Mouse (Mus musculus) hindbrain, postnatal 0 days (tissue): ENCODE measurements at regions not wholly inside any gene's neighbourhood (a gene's known extent, or its start where the extent isn't known, plus 50 kb on each side); places are given as distances from the start of the nearest gene placed in this dataset.
A peak's percentile ranks its signal among the peaks of the same experiment; 100 is the strongest.

Experiments
- ATAC-seq: fragments of 200-750 bp; cut with Nextera tagmentation; 2 replicates; pipeline ENCODE4 v1.8.0; 2017; ENCODE audit warnings: mild to moderate bottlenecking, moderate TSS enrichment, moderate library complexity
- DNase-seq: peaks from one replicate; pipeline ENCODE4 v3.0.0-alpha.2; 2015; ENCODE audit warnings: low spot score
- H3K27ac ChIP-seq: fragments of 300-500 bp; sonication (generic); 2 replicates; pipeline ENCODE4 v1.5.1; 2014; ENCODE audit warnings: mild to moderate bottlenecking
- H3K27me3 ChIP-seq: fragments of 300-500 bp; sonication (generic); 2 replicates; pipeline ENCODE4 v1.6.1; 2014; ENCODE audit warnings: low read length, mixed read lengths; ENCODE audit not compliant: insufficient read depth
- H3K36me3 ChIP-seq: fragments of 300-500 bp; sonication (generic); 2 replicates; pipeline ENCODE4 v1.6.1; 2014; ENCODE audit warnings: low read length, mixed read lengths; ENCODE audit not compliant: insufficient read depth
- H3K4me1 ChIP-seq: fragments of 300-500 bp; sonication (generic); 2 replicates; pipeline ENCODE4 v1.6.1; 2014; ENCODE audit warnings: antibody characterized with exemption, low read length, mixed read lengths; ENCODE audit not compliant: insufficient read depth
- H3K4me2 ChIP-seq: fragments of 300-500 bp; sonication (generic); 2 replicates; pipeline ENCODE4 v1.6.1; 2014; ENCODE audit warnings: low read depth, mild to moderate bottlenecking, low read length, moderate library complexity, mixed read lengths
- H3K4me3 ChIP-seq: fragments of 300-500 bp; sonication (generic); 2 replicates; pipeline ENCODE4 v1.5.1; 2014; ENCODE audit warnings: low read length
- H3K9ac ChIP-seq: fragments of 300-500 bp; sonication (generic); replicated peaks from 2 replicates; pipeline ENCODE4 v1.6.1; 2014; ENCODE audit warnings: mild to moderate bottlenecking, low read length, moderate library complexity, mixed read lengths
- H3K9me3 ChIP-seq: fragments of 300-500 bp; sonication (generic); 2 replicates; pipeline ENCODE4 v1.6.1; 2016; ENCODE audit warnings: low read length, mixed read lengths
- CTCF ChIP-seq: IDR thresholded peaks from 2 replicates; pipeline ENCODE4 v1.5.1; 2016; ENCODE audit warnings: antibody characterized with exemption, control low read depth, low read depth
- WGBS: fragments of 180-500 bp; shearing (Covaris S2); extraction: QIAGEN DNeasy Blood & Tissue Kit; methylation state at CpG from one replicate; pipeline ENCODE4 v1.1.7; 2014; 5-methylcytosine and 5-hydroxymethylcytosine counted together

DNA sequence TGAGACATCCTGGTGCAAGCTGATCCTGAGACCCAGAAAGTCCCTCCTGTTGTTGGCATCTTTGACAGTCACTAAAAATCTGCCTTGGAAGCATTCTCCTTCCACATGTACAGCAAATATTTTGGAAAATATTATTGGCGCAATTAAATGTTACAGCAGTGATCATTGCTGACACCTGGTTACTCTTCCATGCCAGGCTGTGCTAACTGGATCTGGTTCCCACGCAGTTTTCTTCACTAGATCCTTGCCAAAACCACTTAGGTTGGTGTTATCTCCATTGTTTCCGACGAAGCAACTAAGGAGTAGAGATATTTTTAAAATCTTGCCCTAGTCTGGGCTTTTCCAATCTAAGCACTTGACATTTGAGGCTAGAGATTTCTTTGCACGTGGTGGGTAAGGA is 321.8 kb upstream of the G2e3 start:
- no peak for ATAC-seq
- H3K4me2 ChIP-seq, result no peak overlapping the region

DNA sequence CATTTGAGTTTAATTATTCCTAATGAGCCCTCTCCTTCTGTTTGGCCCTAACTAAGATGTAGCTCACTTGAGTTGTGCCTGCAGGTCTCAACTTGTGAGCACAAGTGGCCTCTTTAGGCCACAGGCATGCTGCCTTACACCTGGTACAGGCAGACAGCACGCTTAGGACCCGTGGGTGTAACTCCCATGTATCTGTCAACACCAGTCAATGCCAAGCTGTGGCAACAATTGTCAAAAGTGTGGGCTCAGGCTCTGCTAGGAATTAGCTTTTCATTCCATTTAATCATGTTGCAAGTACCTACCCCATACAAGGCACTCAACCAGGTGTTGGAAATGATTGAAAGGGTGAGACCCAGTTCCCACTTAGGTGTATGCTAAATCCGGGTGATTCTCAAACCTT is 322.3 kb upstream of the G2e3 start:
- H3K27ac ChIP-seq, result no peak overlapping the region
- no peaks in the 10 kb centered on the region for H3K27me3 ChIP-seq
- no peak for TF ChIP-seq CTCF
- no peak overlapping the region for H3K4me2 ChIP-seq
- peaks cover 4% of the 10 kb centered on the region for H3K4me1 ChIP-seq
- H3K9ac ChIP-seq, result no peak overlapping the region
- ATAC-seq (no peak), DNase-seq (no peak)
- no peaks in the 10 kb centered on the region for H3K36me3 ChIP-seq
- H3K4me3 ChIP-seq, result no peak overlapping the region
- 83% methylated on average over 3 of the region's 3 CpGs for WGBS
- no peaks in the 10 kb centered on the region for H3K9me3 ChIP-seq

More for the DNA sequence above, 321.8 kb upstream of the G2e3 start:
- no peak for DNase-seq
- Histone ChIP-seq H3K36me3 (no peaks in the 10 kb centered on the region), H3K27me3 (no peaks in the 10 kb centered on the region), H3K4me3 (no peak overlapping the region), H3K9ac (no peak overlapping the region), H3K4me1 (peaks cover 4% of the 10 kb centered on the region), H3K9me3 (no peaks in the 10 kb centered on the region), H3K27ac (no peak overlapping the region)
- TF ChIP-seq CTCF, result no peak
- 89% methylated on average over 5 of the region's 5 CpGs for WGBS

DNA sequence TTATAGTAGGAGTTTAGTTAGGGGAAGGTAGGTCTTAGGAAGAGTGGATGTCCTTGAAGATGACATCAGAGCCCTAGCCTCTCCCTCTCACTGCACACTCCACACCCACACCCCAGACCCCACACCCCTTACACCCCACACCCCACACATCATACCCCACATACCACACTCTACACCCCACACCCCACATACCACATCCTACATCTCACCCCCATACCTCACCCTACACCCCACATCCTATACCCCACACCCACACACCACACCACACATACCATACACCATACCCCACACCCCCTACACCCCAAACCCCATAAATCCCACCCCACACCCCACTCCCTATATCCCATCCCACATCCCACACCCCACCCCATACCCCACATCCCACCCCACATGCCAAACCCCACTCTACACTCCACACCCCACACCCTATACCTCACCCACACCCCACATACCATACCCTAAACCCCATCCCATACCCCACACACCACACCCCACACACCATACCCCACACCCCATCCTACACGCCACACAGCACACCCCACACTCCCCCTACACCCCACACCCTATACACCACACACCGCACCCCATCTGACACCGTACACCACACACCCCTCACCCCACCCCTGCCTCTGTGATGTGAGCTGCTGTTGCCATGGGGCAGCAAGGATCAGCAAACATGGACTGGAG is 323.7 kb upstream of the G2e3 start:
- H3K9ac ChIP-seq, result no peak overlapping the region
- H3K36me3 ChIP-seq, result no peaks in the 10 kb centered on the region
- H3K27ac ChIP-seq, result no peak overlapping the region
- TF ChIP-seq CTCF, result no peak
- peaks cover 4% of the 10 kb centered on the region for H3K4me1 ChIP-seq
- ATAC-seq, result 0 out of 2 replicates have a peak, but pooled peaks have one; percentile 45
- WGBS, result 89% methylated on average over 3 of the region's 3 CpGs
- no peak overlapping the region for H3K4me3 ChIP-seq
- no peak overlapping the region for H3K4me2 ChIP-seq
- no peaks in the 10 kb centered on the region for H3K27me3 ChIP-seq
- DNase-seq, result no peak
- H3K9me3 ChIP-seq, result no peaks in the 10 kb centered on the region

GRCm38 (mm10) chr12:51018185-51018584 is 329.7 kb upstream of the G2e3 start:
- DNase-seq (peak; percentile 25), ATAC-seq (no peak)
- Histone ChIP-seq H3K4me3 (no peak overlapping the region), H3K9me3 (no peaks in the 10 kb centered on the region), H3K9ac (no peak overlapping the region), H3K27me3 (no peaks in the 10 kb centered on the region), H3K27ac (no peak overlapping the region), H3K4me1 (no peaks in the 10 kb centered on the region), H3K4me2 (no peak overlapping the region), H3K36me3 (no peaks in the 10 kb centered on the region)
- no peak for TF ChIP-seq CTCF
- WGBS, result 62% methylated on average over 5 of the region's 5 CpGs

GRCm38 (mm10) chr12:51016081-51016480 is 331.8 kb upstream of the G2e3 start:
- Histone ChIP-seq H3K36me3 (no peaks in the 10 kb centered on the region), H3K4me1 (no peaks in the 10 kb centered on the region), H3K9me3 (no peaks in the 10 kb centered on the region), H3K9ac (no peak overlapping the region), H3K4me2 (no peak overlapping the region), H3K4me3 (no peak overlapping the region), H3K27me3 (no peaks in the 10 kb centered on the region), H3K27ac (no peak overlapping the region)
- no peak for TF ChIP-seq CTCF
- 91% methylated on average over 6 of the region's 6 CpGs for WGBS
- ATAC-seq, result no peak
- DNase-seq, result no peak

GRCm38 (mm10) chr12:51009644-51010043 is 338.2 kb upstream of the G2e3 start:
- TF ChIP-seq CTCF, result no peak
- 75% methylated on average over 4 of the region's 4 CpGs for WGBS
- Histone ChIP-seq H3K36me3 (no peaks in the 10 kb centered on the region), H3K27ac (no peak overlapping the region), H3K4me2 (no peak overlapping the region), H3K9ac (no peak overlapping the region), H3K4me3 (no peak overlapping the region), H3K27me3 (no peaks in the 10 kb centered on the region), H3K9me3 (0 out of 2 replicates have a peak, but pooled peaks cover 3% of the 10 kb centered on the region), H3K4me1 (no peaks in the 10 kb centered on the region)
- DNase-seq, result no peak
- ATAC-seq, result no peak
